Mouse (Mus musculus) T-cell, adult 66 days (primary cell): ENCODE data around the gene Frem3. TPM values are rescaled to one million over a fixed set of nuclear protein-coding genes. Genes with fewer than 3 reads are reported as not detected.

Experiments
- total RNA-seq, 2 experiments: library from RNA; stranded (reverse); gene quantifications; 3 replicates in 1 of 2; 4 replicates in 1 of 2; pipeline ENCODE4 v1.2.4; 2023

Gene Frem3
- not detected for total RNA-seq

DNA sequence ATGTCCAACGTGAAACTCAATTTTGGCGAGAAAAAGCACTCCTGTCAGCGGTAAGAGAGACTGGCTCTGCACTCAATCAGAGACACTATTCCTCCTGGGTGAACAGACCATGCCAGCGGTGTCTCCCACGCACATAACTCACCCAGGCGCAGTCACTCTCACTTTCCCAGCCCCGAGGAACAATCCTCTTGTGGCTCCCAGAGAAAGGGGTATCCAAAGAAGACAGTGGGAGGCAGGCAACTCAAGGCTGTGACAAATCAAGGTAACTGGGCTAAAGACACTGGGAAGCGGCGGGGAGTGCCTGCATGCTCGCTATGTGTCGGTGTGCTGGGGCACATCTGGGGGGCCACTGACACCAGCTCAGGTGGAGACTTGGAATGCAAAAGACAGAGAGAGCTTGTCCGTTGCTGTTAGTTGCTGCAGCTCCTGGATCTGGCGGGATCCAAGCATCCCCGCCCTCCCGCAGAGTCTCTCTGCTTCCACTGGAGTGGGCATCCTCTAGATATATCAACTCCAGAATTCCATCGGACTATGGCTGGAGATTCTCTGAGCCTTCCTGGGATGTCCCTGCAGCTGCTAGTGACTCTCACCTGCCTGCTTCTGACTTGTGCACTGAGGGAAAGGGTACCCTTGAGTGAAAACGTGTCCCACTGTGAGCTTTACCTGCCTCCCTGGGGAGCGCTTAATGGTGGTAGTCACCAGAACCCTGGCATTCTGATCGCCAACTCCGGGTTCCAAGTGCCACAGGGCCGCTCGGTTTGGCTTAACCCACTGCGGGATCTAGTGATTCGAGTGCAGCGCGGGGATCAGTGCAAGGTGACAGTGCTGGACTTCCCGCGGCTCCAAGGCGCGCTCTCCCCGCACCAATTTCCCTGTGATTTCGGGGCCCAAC is at the start of gene Frem3:
Gene Frem3 (plus strand): TSS at position 532 of the 892 bp plus-strand sequence.

DNA sequence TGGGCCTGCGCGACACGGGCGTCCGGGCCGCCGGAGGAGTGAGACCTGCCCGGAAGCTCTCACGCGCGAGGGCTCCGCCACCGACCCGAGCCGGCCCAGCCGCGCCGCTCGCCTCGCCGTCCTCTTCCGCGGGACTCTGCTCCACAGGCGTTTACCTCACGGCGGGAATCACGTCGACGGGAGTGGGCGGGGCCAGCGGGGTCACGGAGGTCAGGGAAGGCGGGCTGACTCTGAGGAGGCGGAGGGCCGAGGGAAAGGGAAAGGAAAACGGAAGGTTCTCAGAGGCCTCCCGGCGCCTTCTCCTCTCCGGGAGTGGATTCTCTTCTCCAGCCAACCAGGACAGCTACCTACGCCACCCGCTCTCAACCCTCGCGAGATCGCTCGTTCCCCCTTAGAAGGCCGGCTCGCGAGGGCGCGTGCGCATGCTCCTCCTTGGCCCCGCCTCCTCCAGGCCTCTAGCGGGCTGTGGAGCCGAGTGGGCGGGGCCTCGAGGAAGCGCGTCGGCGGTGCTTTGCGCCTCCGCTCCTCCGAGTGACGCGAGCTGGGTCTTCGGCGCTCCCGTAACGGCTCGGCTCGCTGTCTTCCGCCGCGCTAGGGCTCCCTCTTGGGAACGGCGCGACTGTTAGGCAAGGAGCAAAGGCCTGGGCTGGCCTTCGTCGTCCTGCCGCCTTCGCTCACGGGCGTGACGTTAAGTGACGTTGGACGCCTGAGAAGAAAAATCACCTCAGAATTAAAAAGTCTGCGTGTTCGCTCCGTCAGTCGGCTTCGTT is 128.5 kb downstream of the Frem3 start, which contains the start of gene Smarca5:
Gene Smarca5 (minus strand): TSS at position 343 of the 770 bp plus-strand sequence.

Other genes with a start within 250 kb of the Frem3 start
- under 1 TPM in 1 of 2 experiments, not detected in 1; 0.30 TPM for gene Gypa, start 117.3 kb upstream of the Frem3 start, total RNA-seq
- 100 to 1,000 TPM; 147 to 207 TPM for gene Smarca5, start 128.4 kb downstream of the Frem3 start, total RNA-seq